Mouse (Mus musculus): ENCODE results near the gene Celf5.

DNA sequence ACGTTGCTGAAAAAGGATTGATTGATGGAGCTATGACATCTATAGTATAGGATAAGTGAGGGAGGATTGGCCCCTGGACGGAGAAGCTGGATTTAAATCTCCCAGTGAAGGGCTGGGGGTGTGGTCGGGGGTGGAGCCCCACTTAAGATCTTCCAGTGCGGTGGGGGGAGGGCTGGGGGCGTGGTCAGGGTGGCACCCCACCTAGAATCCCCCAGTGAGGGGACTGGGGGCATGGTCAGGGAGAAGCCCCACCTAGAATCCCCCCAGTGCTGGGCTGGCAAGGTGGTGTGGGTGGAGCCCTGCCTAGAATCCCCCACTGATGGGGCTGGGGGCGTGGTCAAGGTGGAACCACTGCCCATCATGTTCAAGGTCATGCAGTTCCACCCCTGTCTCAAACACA lies 24.6 kb upstream of the Celf5 start:
- no peak for TF ChIP-seq CTCF (IDR thresholded peaks at IDR 0.05; ENCODE audit: low read depth)
- no peak for TF ChIP-seq EP300 (IDR thresholded peaks at IDR 0.05; ENCODE audit: low read depth)
